Mouse (Mus musculus) neural tube, embryonic 11.5 days (tissue): ENCODE measurements around the gene Ifngr1. TPM values are rescaled to one million over a fixed set of nuclear protein-coding genes. Genes with fewer than 3 reads are reported as not detected.

Experiments used
- ATAC-seq: fragments of 200-750 bp; cut with Nextera tagmentation; 2 replicates; pipeline ENCODE4 v1.8.0; 2017; ENCODE audit warnings: moderate number of reproducible peaks, mild to moderate bottlenecking, moderate TSS enrichment, moderate library complexity; ENCODE audit not compliant: insufficient read depth, low FRiP score, low TSS enrichment
- DNase-seq: peaks from one replicate; pipeline ENCODE4 v3.0.0-alpha.2; 2015; ENCODE audit warnings: low spot score
- H3K27ac ChIP-seq: fragments of 300-500 bp; sonication (generic); 2 replicates; pipeline ENCODE4 v1.5.1; 2014; ENCODE audit warnings: low read depth, mild to moderate bottlenecking, low read length
- H3K27me3 ChIP-seq: fragments of 300-500 bp; sonication (generic); 2 replicates; pipeline ENCODE4 v1.6.1; 2014; ENCODE audit warnings: mild to moderate bottlenecking, low read length, mixed read lengths; ENCODE audit not compliant: control insufficient read depth, insufficient read depth
- H3K36me3 ChIP-seq: fragments of 300-500 bp; sonication (generic); 2 replicates; pipeline ENCODE4 v1.6.1; 2014; ENCODE audit warnings: mild to moderate bottlenecking, low read length, moderate library complexity, mixed read lengths; ENCODE audit not compliant: control insufficient read depth, insufficient read depth
- H3K4me1 ChIP-seq: fragments of 300-500 bp; sonication (generic); 2 replicates; pipeline ENCODE4 v1.6.1; 2014; ENCODE audit warnings: low read length, mixed read lengths; ENCODE audit not compliant: control insufficient read depth, insufficient read depth
- H3K4me2 ChIP-seq: fragments of 300-500 bp; sonication (generic); 2 replicates; pipeline ENCODE4 v1.6.1; 2014; ENCODE audit warnings: low read depth, mild to moderate bottlenecking, moderate library complexity
- H3K4me3 ChIP-seq: fragments of 300-500 bp; sonication (generic); 2 replicates; pipeline ENCODE4 v1.5.1; 2014; ENCODE audit warnings: low read depth, low read length
- H3K9ac ChIP-seq: fragments of 300-500 bp; sonication (generic); 2 replicates; pipeline ENCODE4 v1.6.1; 2014; ENCODE audit warnings: mild to moderate bottlenecking, low read length
- H3K9me3 ChIP-seq: fragments of 300-500 bp; sonication (generic); 2 replicates; pipeline ENCODE4 v1.6.1; 2016; ENCODE audit warnings: low read length; ENCODE audit not compliant: control insufficient read depth
- WGBS: fragments of 180-500 bp; shearing (Covaris S2); extraction: QIAGEN DNeasy Blood & Tissue Kit; methylation state at CpG from one replicate; pipeline ENCODE4 v1.1.7; 2014; 5-methylcytosine and 5-hydroxymethylcytosine counted together
- polyA plus RNA-seq: library from polyadenylated mRNA; unstranded; fragments of >200 nt; fragmentation: Nextera tagmentation; extraction: Ambion mirVana; gene quantifications from 2 replicates; pipeline ENCODE4 v1.2.1, GENCODE M21; 2014

The Ifngr1 gene
- polyA plus RNA-seq, 1 experiment from 2014 or later = 32.2 TPM

- no peaks in the 10 kb centered on the region for H3K27me3 ChIP-seq
- H3K4me2 ChIP-seq = no peak overlapping the region
Observed at GRCm38 (mm10) chr10:19582806-19583430, 8.8 kb upstream of the Ifngr1 start.

GRCm38 (mm10) chr10:19584064-19584463 lies 7.7 kb upstream of the Ifngr1 start:
- H3K27me3 ChIP-seq = no peaks in the 10 kb centered on the region
- H3K27ac ChIP-seq = no peak overlapping the region
- H3K4me2 ChIP-seq = no peak overlapping the region
- H3K4me1 ChIP-seq = no peaks in the 10 kb centered on the region
- DNase-seq (no peak), ATAC-seq (no peak)
- H3K36me3 ChIP-seq = no peaks in the 10 kb centered on the region
- H3K9ac ChIP-seq = no peak overlapping the region
- no peaks in the 10 kb centered on the region for H3K9me3 ChIP-seq
- no peak overlapping the region for H3K4me3 ChIP-seq
- WGBS = 80% methylated on average over 2 of the region's 2 CpGs

More at GRCm38 (mm10) chr10:19582806-19583430, 8.8 kb upstream of the Ifngr1 start:
- Histone ChIP-seq H3K9ac (no peak overlapping the region), H3K4me1 (no peaks in the 10 kb centered on the region), H3K36me3 (no peaks in the 10 kb centered on the region), H3K9me3 (no peaks in the 10 kb centered on the region), H3K27ac (no peak overlapping the region), H3K4me3 (no peak overlapping the region)
- ATAC-seq (no peak), DNase-seq (no peak)
- 78% methylated on average over 7 of the region's 7 CpGs for WGBS

GRCm38 (mm10) chr10:19584846-19585245 lies 6.9 kb upstream of the Ifngr1 start:
- H3K9me3 ChIP-seq = no peaks in the 10 kb centered on the region
- no peaks in the 10 kb centered on the region for H3K36me3 ChIP-seq
- no peak overlapping the region for H3K4me3 ChIP-seq
- no peaks in the 10 kb centered on the region for H3K27me3 ChIP-seq
- H3K4me1 ChIP-seq = no peaks in the 10 kb centered on the region
- no peak overlapping the region for H3K27ac ChIP-seq
- ATAC-seq (no peak), DNase-seq (no peak)
- 88% methylated on average over 1 of the region's 1 CpGs for WGBS
- H3K9ac ChIP-seq = no peak overlapping the region
- H3K4me2 ChIP-seq = no peak overlapping the region

- H3K36me3 ChIP-seq = no peaks in the 10 kb centered on the region
- no peak overlapping the region for H3K27ac ChIP-seq
- no peak overlapping the region for H3K4me2 ChIP-seq
- 90% methylated on average over 5 of the region's 5 CpGs for WGBS
- H3K9me3 ChIP-seq = no peaks in the 10 kb centered on the region
- H3K4me1 ChIP-seq = no peaks in the 10 kb centered on the region
- H3K4me3 ChIP-seq = no peak overlapping the region
- no peak for ATAC-seq
- no peak overlapping the region for H3K9ac ChIP-seq
- no peak for DNase-seq
- no peaks in the 10 kb centered on the region for H3K27me3 ChIP-seq
Observed at GRCm38 (mm10) chr10:19585860-19586259, 5.9 kb upstream of the Ifngr1 start.

- ATAC-seq (no peak), DNase-seq (no peak)
- Histone ChIP-seq H3K4me1 (no peaks in the 10 kb centered on the region), H3K27ac (no peak overlapping the region), H3K9ac (no peak overlapping the region), H3K4me3 (no peak overlapping the region), H3K4me2 (no peak overlapping the region), H3K36me3 (no peaks in the 10 kb centered on the region), H3K9me3 (no peaks in the 10 kb centered on the region), H3K27me3 (no peaks in the 10 kb centered on the region)
- WGBS = 81% methylated on average over 3 of the region's 3 CpGs
Observed at GRCm38 (mm10) chr10:19587281-19587680, 4.5 kb upstream of the Ifngr1 start.

GRCm38 (mm10) chr10:19589626-19590025 lies 2.1 kb upstream of the Ifngr1 start:
- H3K4me1 ChIP-seq = no peaks in the 10 kb centered on the region
- no peaks in the 10 kb centered on the region for H3K36me3 ChIP-seq
- 93% methylated on average over 12 of the region's 12 CpGs for WGBS
- no peak for ATAC-seq
- no peak overlapping the region for H3K27ac ChIP-seq
- no peak overlapping the region for H3K9ac ChIP-seq
- H3K27me3 ChIP-seq = no peaks in the 10 kb centered on the region
- no peak overlapping the region for H3K4me2 ChIP-seq
- no peak for DNase-seq
- no peaks in the 10 kb centered on the region for H3K9me3 ChIP-seq
- no peak overlapping the region for H3K4me3 ChIP-seq

GRCm38 (mm10) chr10:19591286-19591640 lies 486 bp upstream of the Ifngr1 start:
- H3K36me3 ChIP-seq = no peaks in the 10 kb centered on the region
- no peak overlapping the region for H3K9ac ChIP-seq
- peak overlapping the region; percentile 71; the same call in 1 of the 2 replicates for H3K4me3 ChIP-seq
- no peaks in the 10 kb centered on the region for H3K4me1 ChIP-seq
- no peaks in the 10 kb centered on the region for H3K9me3 ChIP-seq
- WGBS = 34% methylated on average over 6 of the region's 6 CpGs
- DNase-seq = no peak
- peak overlapping the region; percentile 58 for H3K4me2 ChIP-seq
- H3K27ac ChIP-seq = no peak overlapping the region
- H3K27me3 ChIP-seq = no peaks in the 10 kb centered on the region
- no peak; the same call in 1 of the 2 replicates for ATAC-seq

GRCm38 (mm10) chr10:19592556-19592955 lies 807 bp downstream of the Ifngr1 start:
- WGBS = 11% methylated on average over 3 of the region's 3 CpGs
- no peak for ATAC-seq

GRCm38 (mm10) chr10:19593296-19593695 lies 1.5 kb downstream of the Ifngr1 start:
- no peaks in the 10 kb centered on the region for H3K9me3 ChIP-seq
- 89% methylated on average over 3 of the region's 3 CpGs for WGBS
- no peaks in the 10 kb centered on the region for H3K27me3 ChIP-seq
- no peak overlapping the region for H3K4me3 ChIP-seq
- no peak overlapping the region for H3K27ac ChIP-seq
- no peak overlapping the region for H3K9ac ChIP-seq
- no peak for DNase-seq
- H3K4me2 ChIP-seq = no peak overlapping the region
- H3K36me3 ChIP-seq = no peaks in the 10 kb centered on the region
- ATAC-seq = no peak
- H3K4me1 ChIP-seq = no peaks in the 10 kb centered on the region

More at GRCm38 (mm10) chr10:19592556-19592955, 807 bp downstream of the Ifngr1 start:
- no peaks in the 10 kb centered on the region for H3K36me3 ChIP-seq
- no peak for DNase-seq
- H3K27me3 ChIP-seq = no peaks in the 10 kb centered on the region
- peak overlapping the region; percentile 58 for H3K4me2 ChIP-seq
- H3K4me1 ChIP-seq = no peaks in the 10 kb centered on the region
- no peaks in the 10 kb centered on the region for H3K9me3 ChIP-seq
- H3K27ac ChIP-seq = no peak overlapping the region
- peak overlapping the region; percentile 71 for H3K4me3 ChIP-seq
- peak overlapping the region; percentile 69; the same call in 1 of the 2 replicates for H3K9ac ChIP-seq
